Comparison of ENCODE assay signal across 9 mouse cellular contexts in the genomic region with DNA sequence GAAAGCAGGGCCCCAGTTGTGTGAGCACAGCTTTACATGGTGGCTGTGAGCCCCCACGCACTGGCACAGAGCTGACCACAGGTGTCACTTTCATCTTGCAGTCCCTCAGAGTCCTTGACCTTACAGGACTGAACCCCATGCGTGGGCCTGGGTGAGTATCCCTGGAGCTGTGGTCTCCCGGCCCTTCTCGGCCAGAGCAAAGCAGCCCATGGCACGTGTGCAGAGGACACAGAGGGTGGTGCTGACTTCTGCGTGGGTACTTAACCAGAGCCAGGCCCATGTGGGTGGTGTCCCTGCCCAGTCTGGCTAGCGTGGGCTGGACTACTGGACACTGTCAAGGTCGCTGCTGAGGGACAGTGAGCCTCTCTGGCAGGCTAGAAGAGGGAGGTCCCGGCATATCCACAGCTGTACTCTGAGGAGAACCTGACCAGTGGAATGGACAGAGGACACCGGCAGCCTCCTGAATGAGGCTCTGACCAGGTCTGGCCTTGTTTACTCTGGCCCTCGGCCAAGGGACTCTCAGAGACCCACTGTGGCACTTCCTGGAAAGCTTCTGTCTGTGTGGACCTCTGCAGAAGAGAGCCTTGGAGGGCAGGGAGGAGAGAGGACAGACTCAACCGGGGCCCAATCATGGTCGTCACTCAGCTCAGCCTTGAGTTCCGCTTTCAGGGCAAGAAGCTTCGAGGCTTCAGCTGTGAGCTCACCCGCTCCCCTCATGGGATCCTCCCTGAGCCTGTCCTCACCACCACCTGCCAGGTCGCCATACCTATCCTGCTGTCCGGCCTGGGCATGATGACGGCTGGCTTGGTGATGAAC. TPM values are rescaled to one million over a fixed set of nuclear protein-coding genes. Genes with fewer than 3 reads are reported as not detected.
DNase-seq lines count a peak whose midpoint lies in the region; ATAC-seq lines count a peak whose summit lies in the region.
"Had no signal": no experiment of that assay in that cellular context is flagged by ENCODE, and none has a peak within 500 bp of the region (broad histone marks: within the 10 kb centered on the region; RNA-seq: fewer than 3 reads in every experiment).

No protein-coding gene starts in this region.

- H3K27ac ChIP-seq in lung, embryonic 16.5 days (ENCODE audit: low read length) = no peak overlapping the region
- H3K27ac ChIP-seq in midbrain, embryonic 14.5 days (replicated peaks; ENCODE audit: low read depth, low read length) = no peak overlapping the region
- H3K27ac ChIP-seq: limb, embryonic 13.5 days had no signal

- ATAC-seq in lung, embryonic 16.5 days (ENCODE audit: low read depth) = peak; percentile 44
- no peak for ATAC-seq in midbrain, embryonic 14.5 days (ENCODE audit: low FRiP score, low TSS enrichment)

- H3K9me3 ChIP-seq in lung, embryonic 16.5 days (ENCODE audit: control insufficient read depth, low read length) = no peaks in the 10 kb centered on the region
- H3K9me3 ChIP-seq in midbrain, embryonic 14.5 days (ENCODE audit: control insufficient read depth, low read length) = no peaks in the 10 kb centered on the region
- H3K9me3 ChIP-seq: limb, embryonic 13.5 days had no signal

- peaks cover 29% of the 10 kb centered on the region for H3K4me1 ChIP-seq in lung, embryonic 16.5 days (replicated peaks; ENCODE audit: control insufficient read depth, insufficient read depth, low read length)
- no peaks in the 10 kb centered on the region; the same call in 1 of the 2 replicates for H3K4me1 ChIP-seq in midbrain, embryonic 14.5 days (ENCODE audit: control insufficient read depth, insufficient read depth, low read length)

- H3K9ac ChIP-seq in lung, embryonic 16.5 days (ENCODE audit: low read length) = peak overlapping the region; percentile 39
- no peak overlapping the region for H3K9ac ChIP-seq in midbrain, embryonic 14.5 days (replicated peaks; ENCODE audit: low read length)
- H3K9ac ChIP-seq: limb, embryonic 13.5 days had no signal

- DNase-seq in heart, adult 11 months = peak; percentile 96
- DNase-seq in heart, postnatal 25 days (ENCODE audit: low spot score) = no peak
- DNase-seq in adrenal gland, postnatal 10 days = peak; percentile 67
- peak; percentile 53 for DNase-seq in heart, postnatal 4 days
- DNase-seq in embryo, embryonic 9.5 days (ENCODE audit: extremely low spot score) = no peak
- DNase-seq in cerebellum, adult 11 months = no peak
- DNase-seq in midbrain, embryonic 14.5 days = no peak

- intact Hi-C loops in heart, postnatal 25 days (cut with DNase I) = no loop called here

- H3K4me2 ChIP-seq in lung, embryonic 16.5 days (ENCODE audit: low read depth, low read length) = no peak overlapping the region
- H3K4me2 ChIP-seq in midbrain, embryonic 14.5 days (ENCODE audit: low read length) = no peak overlapping the region
- H3K4me2 ChIP-seq: limb, embryonic 13.5 days had no signal

- 53% methylated on average over 19 of the region's 19 CpGs for WGBS in lung, embryonic 16.5 days
- WGBS in midbrain, embryonic 14.5 days = 85% methylated on average over 19 of the region's 19 CpGs

- no peaks in the 10 kb centered on the region for H3K27me3 ChIP-seq in lung, embryonic 16.5 days (ENCODE audit: control insufficient read depth, insufficient read depth, low read depth, low read length)
- no peaks in the 10 kb centered on the region for H3K27me3 ChIP-seq in midbrain, embryonic 14.5 days (ENCODE audit: control insufficient read depth, insufficient read depth, low read length)
- H3K27me3 ChIP-seq: limb, embryonic 13.5 days had no signal

- no peaks in the 10 kb centered on the region for H3K36me3 ChIP-seq in lung, embryonic 16.5 days (ENCODE audit: control insufficient read depth, insufficient read depth, low read length)
- no peaks in the 10 kb centered on the region for H3K36me3 ChIP-seq in midbrain, embryonic 14.5 days (ENCODE audit: control insufficient read depth, insufficient read depth, low read length)
- H3K36me3 ChIP-seq: limb, embryonic 13.5 days had no signal

- H3K4me3 ChIP-seq in lung, embryonic 16.5 days (ENCODE audit: low read length) = no peak overlapping the region
- no peak overlapping the region for H3K4me3 ChIP-seq in midbrain, embryonic 14.5 days (replicated peaks; ENCODE audit: low read depth, low read length)
- H3K4me3 ChIP-seq: limb, embryonic 13.5 days had no signal

RNA-seq across cellular contexts. Expression of gene Slc41a3, which starts 14.5 kb away (rescaled TPM):
- 100 to 1,000 TPM in 1 of 2 experiments, 10 to 100 TPM in 1; 51.0 to 103 TPM for total RNA-seq in heart, postnatal 25 days (2021)
- total RNA-seq in adrenal gland, postnatal 10 days (2021) = 10 to 100 TPM; 20.8 to 25.2 TPM
- 10 to 100 TPM; 19.4 to 19.8 TPM for total RNA-seq in heart, postnatal 4 days (2021)
- 7.7 and 9.4 TPM in 2 replicates for polyA plus RNA-seq in lung, embryonic 16.5 days (2015; fragmentation: Nextera tagmentation; extraction: Ambion mirVana)
- 4.7 and 5.3 TPM in 2 replicates for polyA plus RNA-seq in midbrain, embryonic 14.5 days (2014; fragmentation: Nextera tagmentation; extraction: Ambion mirVana)

Comparison
In these comparisons a context has a peak if more than half of its experiments do, and no peak if none do; other contexts are left out.
1. DNase-seq: peak in heart, adult 11 months (single experiment), adrenal gland, postnatal 10 days (single experiment) and heart, postnatal 4 days (single experiment); none in heart, postnatal 25 days (single experiment), embryo, embryonic 9.5 days (single experiment), cerebellum, adult 11 months (single experiment) and midbrain, embryonic 14.5 days (single experiment).